Mouse (Mus musculus) stomach, postnatal 0 days (tissue): Measurements from ENCODE around the gene Tmem265. TPM values are rescaled to one million over a fixed set of nuclear protein-coding genes. Genes with fewer than 3 reads are reported as not detected.

Experiments used
- ATAC-seq: fragments of 200-750 bp; cut with Nextera tagmentation; 2 replicates; pipeline ENCODE4 v1.8.0; 2017; ENCODE audit not compliant: low FRiP score, low TSS enrichment
- DNase-seq: peaks from one replicate; pipeline ENCODE4 v3.0.0-alpha.2; 2016; ENCODE audit warnings: low spot score
- H3K27ac ChIP-seq: fragments of 300-500 bp; sonication (generic); replicated peaks from 2 replicates; pipeline ENCODE4 v1.5.1; 2014; ENCODE audit warnings: mild to moderate bottlenecking, control low read depth
- H3K27me3 ChIP-seq: fragments of 300-500 bp; sonication (generic); 2 replicates; pipeline ENCODE4 v1.6.1; 2014; ENCODE audit warnings: low read length; ENCODE audit not compliant: control insufficient read depth, insufficient read depth
- H3K36me3 ChIP-seq: fragments of 300-500 bp; sonication (generic); 2 replicates; pipeline ENCODE4 v1.6.1; 2014; ENCODE audit warnings: low read length, mixed read lengths; ENCODE audit not compliant: control insufficient read depth, insufficient read depth
- H3K4me1 ChIP-seq: fragments of 300-500 bp; sonication (generic); replicated peaks from 2 replicates; pipeline ENCODE4 v1.6.1; 2014; ENCODE audit warnings: antibody characterized with exemption; ENCODE audit not compliant: control insufficient read depth, insufficient read depth
- H3K4me2 ChIP-seq: fragments of 300-500 bp; sonication (generic); replicated peaks from 2 replicates; pipeline ENCODE4 v1.6.1; 2014; ENCODE audit warnings: low read depth, mild to moderate bottlenecking, control low read depth, moderate library complexity
- H3K4me3 ChIP-seq: fragments of 300-500 bp; sonication (generic); 2 replicates; pipeline ENCODE4 v1.5.1; 2014; ENCODE audit warnings: low read depth, low read length, control low read depth
- H3K9ac ChIP-seq: fragments of 300-500 bp; sonication (generic); 2 replicates; pipeline ENCODE4 v1.6.1; 2014; ENCODE audit warnings: mild to moderate bottlenecking, low read length, control low read depth, mixed read lengths
- H3K9me3 ChIP-seq: fragments of 300-500 bp; sonication (generic); 2 replicates; pipeline ENCODE4 v1.6.1; 2016; ENCODE audit warnings: low read length; ENCODE audit not compliant: control insufficient read depth
- CTCF ChIP-seq: IDR thresholded peaks from 2 replicates; pipeline ENCODE4 v1.5.1; 2016; ENCODE audit warnings: antibody characterized with exemption, low read depth, mild to moderate bottlenecking, moderate library complexity
- EP300 ChIP-seq: optimal IDR thresholded peaks from 2 replicates; pipeline ENCODE3; 2016; ENCODE audit warnings: antibody characterized with exemption
- WGBS: fragments of 180-500 bp; shearing (Covaris S2); extraction: QIAGEN DNeasy Blood & Tissue Kit; methylation state at CpG from one replicate; pipeline ENCODE4 v1.1.7; 2014; 5-methylcytosine and 5-hydroxymethylcytosine counted together
- polyA plus RNA-seq: library from polyadenylated mRNA; unstranded; fragments of >200 nt; fragmentation: Nextera tagmentation; extraction: Ambion mirVana; gene quantifications from 2 replicates; pipeline ENCODE4 v1.2.1, GENCODE M21; 2015

The Tmem265 gene
- polyA plus RNA-seq, 1 experiment from 2014 or later = 24.3 TPM

- Histone ChIP-seq H3K9me3 (no peaks in the 10 kb centered on the region), H3K4me1 (no peaks in the 10 kb centered on the region), H3K4me3 (peak within 1 kb of the TSS; percentile 95), H3K27ac (peak within 1 kb of the TSS; percentile 83), H3K4me2 (peak within 1 kb of the TSS; percentile 87), H3K27me3 (no peaks in the 10 kb centered on the region), H3K9ac (peak within 1 kb of the TSS; percentile 95), H3K36me3 (peaks cover 17% of the 10 kb centered on the region)
- no peak for TF ChIP-seq CTCF
- peak; percentile 46 for TF ChIP-seq EP300
- ATAC-seq = peak; percentile 89
- 2% methylated on average over 37 of the region's 50 CpGs for WGBS
- peak; percentile 80 for DNase-seq
Observed at GRCm38 (mm10) chr7:127614891-127615843, 54.0 kb downstream of the Tmem265 start, which contains the start of gene Zfp629. Zfp629 (minus strand) TSS chr7:127615797.

GRCm38 (mm10) chr7:127616336-127616735, 55.1 kb downstream of the Tmem265 start:
- Histone ChIP-seq H3K4me3 (no peak overlapping the region), H3K4me1 (no peaks in the 10 kb centered on the region), H3K4me2 (no peak overlapping the region), H3K27ac (no peak overlapping the region), H3K27me3 (no peaks in the 10 kb centered on the region), H3K9ac (no peak overlapping the region), H3K36me3 (peaks cover 5% of the 10 kb centered on the region; the same call in 1 of the 2 replicates), H3K9me3 (no peaks in the 10 kb centered on the region)
- DNase-seq (no peak), ATAC-seq (no peak)
- 46% methylated on average over 1 of the region's 1 CpGs for WGBS
- TF ChIP-seq CTCF (no peak), EP300 (no peak)

Other genes starting within 250 kb of the Tmem265 start
- gene Zfp768, start 215.8 kb upstream of the Tmem265 start, polyA plus RNA-seq = 9.0 and 11.0 TPM in 2 replicates
- gene Zfp747, start 185.3 kb upstream of the Tmem265 start, polyA plus RNA-seq = 4.9 and 5.4 TPM in 2 replicates
- gene 9130019O22Rik, start 174.2 kb upstream of the Tmem265 start, polyA plus RNA-seq = 3.0 and 3.1 TPM in 2 replicates
- gene E430018J23Rik, start 167.8 kb upstream of the Tmem265 start, polyA plus RNA-seq = 3.3 and 3.9 TPM in 2 replicates
- gene Zfp764, start 154.6 kb upstream of the Tmem265 start, polyA plus RNA-seq = 4.0 and 4.3 TPM in 2 replicates
- 15.6 and 17.8 TPM in 2 replicates for gene Zfp688, start 139.3 kb upstream of the Tmem265 start, polyA plus RNA-seq
- 2.1 and 2.9 TPM in 2 replicates for gene Zfp689, start 112.2 kb upstream of the Tmem265 start, polyA plus RNA-seq
- gene Prr14, start 101.8 kb upstream of the Tmem265 start, polyA plus RNA-seq = 30.4 and 36.5 TPM in 2 replicates
- gene Fbrs, start 82.2 kb upstream of the Tmem265 start, polyA plus RNA-seq = 8.7 and 9.3 TPM in 2 replicates
- 13.0 TPM in 2 replicates for gene Srcap, start 49.4 kb upstream of the Tmem265 start, polyA plus RNA-seq
- 6.1 and 6.4 TPM in 2 replicates for gene Gm42715, start 41.8 kb upstream of the Tmem265 start, polyA plus RNA-seq
- 22.6 and 24.3 TPM in 2 replicates for gene Phkg2, start 11.9 kb downstream of the Tmem265 start, polyA plus RNA-seq
- 3.5 and 3.6 TPM in 2 replicates for gene Ccdc189, start 27.2 kb downstream of the Tmem265 start, polyA plus RNA-seq
- 17.1 and 18.7 TPM in 2 replicates for gene Rnf40, start 27.4 kb downstream of the Tmem265 start, polyA plus RNA-seq
- 3.6 and 3.7 TPM in 2 replicates for gene Zfp629, start 54.4 kb downstream of the Tmem265 start, polyA plus RNA-seq
- gene Bcl7c, start 147.5 kb downstream of the Tmem265 start, polyA plus RNA-seq = 42.2 and 46.8 TPM in 2 replicates
- 13.4 and 14.5 TPM in 2 replicates for gene Ctf1, start 151.3 kb downstream of the Tmem265 start, polyA plus RNA-seq
- gene Ctf2, start 170.8 kb downstream of the Tmem265 start, polyA plus RNA-seq = 0.08 and 0.13 TPM in 2 replicates
- gene Fbxl19, start 183.2 kb downstream of the Tmem265 start, polyA plus RNA-seq = 1.1 and 1.9 TPM in 2 replicates
- gene Orai3, start 208.4 kb downstream of the Tmem265 start, polyA plus RNA-seq = 18.6 and 20.0 TPM in 2 replicates
- gene Setd1a, start 215.3 kb downstream of the Tmem265 start, polyA plus RNA-seq = 6.9 and 8.0 TPM in 2 replicates
- gene Gm49388, start 224.2 kb downstream of the Tmem265 start, polyA plus RNA-seq = not detected in 2 replicates
- gene Hsd3b7, start 239.2 kb downstream of the Tmem265 start, polyA plus RNA-seq = 31.7 and 32.3 TPM in 2 replicates